Mouse (Mus musculus) spleen, postnatal 36 days (tissue): ENCODE measurements around the gene Sftpa1.

Experiments
- DNase-seq, 2 experiments: peaks; one replicate each; pipeline ENCODE4 v3.0.0; 2022; ENCODE audit warnings: low spot score in 2 of 2, mixed read lengths in 1 of 2

Gene Sftpa1

GRCm38 (mm10) chr14:41160743-41161142 is 29.2 kb downstream of the Sftpa1 start:
- peak in 1 of 2 experiments; percentile 5 for DNase-seq

- no peak for DNase-seq
These were observed 31.1 kb downstream of the Sftpa1 start for GRCm38 (mm10) chr14:41162663-41163062.

- DNase-seq, result no peak
These were observed 35.7 kb downstream of the Sftpa1 start for GRCm38 (mm10) chr14:41167278-41167677.

- DNase-seq, result no peak
These were observed 37.0 kb downstream of the Sftpa1 start for GRCm38 (mm10) chr14:41168567-41168966.

GRCm38 (mm10) chr14:41170514-41170913 is 38.9 kb downstream of the Sftpa1 start:
- DNase-seq, result no peak

GRCm38 (mm10) chr14:41174802-41175201 is 43.2 kb downstream of the Sftpa1 start:
- no peak for DNase-seq

GRCm38 (mm10) chr14:41185059-41185821 is 53.7 kb downstream of the Sftpa1 start, which contains the start of gene Sftpd:
TSS of gene Sftpd (minus strand) at chr14:41185149.
- no peak for DNase-seq
